Mouse (Mus musculus) kidney, postnatal 10 days (tissue): ENCODE measurements around the gene Nicn1.
"Not testable (repeated sequence)": the region's sequence is repeated elsewhere in the genome, so short reads cannot be mapped to it uniquely, and the experiment has no call there.

Experiments
- DNase-seq: peaks from one replicate; pipeline ENCODE4 v3.0.0; 2021; ENCODE audit warnings: mixed read lengths

Nicn1 gene

GRCm38 (mm10) chr9:108290016-108290750 lies at the start of gene Nicn1:
TSS of gene Nicn1 (plus strand) at chr9:108290429.
- DNase-seq, result peak; percentile 93

- DNase-seq, result no peak
Measured at GRCm38 (mm10) chr9:108244540-108244939, 45.7 kb upstream of the Nicn1 start.

- no peak for DNase-seq
Measured at GRCm38 (mm10) chr9:108244984-108245383, 45.2 kb upstream of the Nicn1 start.

- DNase-seq, result no peak
Measured at GRCm38 (mm10) chr9:108248957-108249356, 41.3 kb upstream of the Nicn1 start.

GRCm38 (mm10) chr9:108251877-108252276 lies 38.4 kb upstream of the Nicn1 start:
- no peak for DNase-seq

GRCm38 (mm10) chr9:108252766-108253165 lies 37.5 kb upstream of the Nicn1 start:
- no peak for DNase-seq

- no peak for DNase-seq
Measured at GRCm38 (mm10) chr9:108260526-108260925, 29.7 kb upstream of the Nicn1 start.

- no peak for DNase-seq
Measured at GRCm38 (mm10) chr9:108261865-108262264, 28.4 kb upstream of the Nicn1 start.

GRCm38 (mm10) chr9:108262494-108263049 lies 27.7 kb upstream of the Nicn1 start:
- no peak for DNase-seq

- no peak for DNase-seq
Measured at GRCm38 (mm10) chr9:108263131-108263681, 27.0 kb upstream of the Nicn1 start.

GRCm38 (mm10) chr9:108263690-108264190 lies 26.5 kb upstream of the Nicn1 start, which contains the start of gene Dag1:
TSS of gene Dag1 (minus strand) at chr9:108263958.
- DNase-seq, result peak; percentile 100

- DNase-seq, result peak; percentile 78
Measured at GRCm38 (mm10) chr9:108264191-108264921, 25.9 kb upstream of the Nicn1 start.

GRCm38 (mm10) chr9:108266261-108266935 lies 23.8 kb upstream of the Nicn1 start:
- DNase-seq, result no peak

GRCm38 (mm10) chr9:108267691-108268090 lies 22.5 kb upstream of the Nicn1 start:
- peak; percentile 21 for DNase-seq

- not testable (repeated sequence) for DNase-seq
Measured at GRCm38 (mm10) chr9:108268701-108269100, 21.5 kb upstream of the Nicn1 start.

GRCm38 (mm10) chr9:108271941-108272340 lies 18.3 kb upstream of the Nicn1 start:
- peak; percentile 44 for DNase-seq

GRCm38 (mm10) chr9:108272691-108273090 lies 17.5 kb upstream of the Nicn1 start:
- DNase-seq, result no peak

- no peak for DNase-seq
Measured at GRCm38 (mm10) chr9:108273485-108273884, 16.7 kb upstream of the Nicn1 start.

- no peak for DNase-seq
Measured at GRCm38 (mm10) chr9:108274476-108275330, 15.5 kb upstream of the Nicn1 start.

- peak; percentile 29 for DNase-seq
Measured at GRCm38 (mm10) chr9:108275331-108275659, 14.9 kb upstream of the Nicn1 start.

GRCm38 (mm10) chr9:108278697-108279450 lies 11.4 kb upstream of the Nicn1 start:
- DNase-seq, result peak; percentile 69
